Mouse (Mus musculus) NIH3T3 (cell line): ENCODE results near the gene Dhx32.
"Not testable (repeated sequence)": the region's sequence is repeated elsewhere in the genome, so short reads cannot be mapped to it uniquely, and the experiment has no call there.

Experiments
- DNase-seq: peaks from one replicate; pipeline ENCODE4 v3.0.0-alpha.2; 2012; ENCODE audit warnings: low read depth

Gene Dhx32

DNA sequence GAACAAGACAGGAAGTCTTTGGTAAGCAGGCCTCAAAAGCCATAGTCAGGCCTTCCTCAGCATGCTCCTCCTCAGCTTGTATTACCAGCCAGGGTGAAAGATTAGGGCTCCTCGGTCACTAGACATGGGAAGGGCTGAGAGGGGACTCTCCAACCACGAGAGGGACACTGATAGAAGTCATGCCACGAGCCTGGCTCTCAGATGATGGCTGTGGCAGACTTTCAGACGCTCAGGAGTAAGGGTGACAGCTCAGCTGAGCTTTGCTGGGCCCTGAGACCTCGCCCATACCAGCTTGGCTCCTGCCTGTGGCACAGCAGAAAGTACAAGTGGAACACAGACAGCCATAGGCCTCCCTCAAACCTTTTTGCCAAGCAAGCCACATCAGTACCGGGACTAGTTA lies 55.5 kb downstream of the Dhx32 start:
- no peak for DNase-seq

DNA sequence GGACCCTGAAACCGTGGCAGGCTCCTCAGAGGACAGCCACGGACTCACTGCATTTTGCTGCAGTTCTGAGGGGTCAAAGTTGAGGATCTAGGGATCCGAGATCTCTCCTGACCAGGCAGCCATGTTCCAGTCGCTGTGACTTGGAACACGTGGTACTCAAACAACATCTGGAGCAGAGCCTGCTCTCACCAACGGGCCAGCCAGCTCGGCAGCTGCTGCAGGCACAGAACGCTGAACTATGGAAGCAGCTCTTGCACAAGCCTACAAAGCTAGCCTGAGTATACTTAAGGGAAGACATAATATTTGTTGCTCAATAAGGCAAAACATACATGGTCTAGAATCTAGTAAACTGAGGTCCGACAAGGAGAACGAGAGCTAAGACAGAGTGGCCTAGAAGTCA lies 57.0 kb downstream of the Dhx32 start:
- DNase-seq: no peak

DNA sequence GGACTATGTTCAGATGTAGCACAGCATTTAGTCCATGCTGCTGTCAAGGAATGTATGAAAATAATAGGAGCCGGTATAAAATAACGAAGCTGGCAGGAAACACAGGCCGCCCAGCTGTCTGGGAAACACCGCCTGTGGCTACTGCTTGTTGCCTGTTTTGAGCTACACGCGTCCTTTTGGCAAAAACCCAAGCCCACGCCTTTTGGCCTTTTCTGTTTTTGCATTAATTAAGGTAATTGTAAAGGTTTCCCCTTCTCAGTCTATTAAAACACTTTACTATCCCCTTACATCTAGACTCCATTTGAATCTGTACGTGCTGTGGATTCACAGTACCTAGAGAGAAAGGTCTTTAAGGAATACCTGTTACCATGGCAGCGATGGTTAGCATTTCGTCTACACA lies 57.7 kb downstream of the Dhx32 start:
- no peak for DNase-seq

DNA sequence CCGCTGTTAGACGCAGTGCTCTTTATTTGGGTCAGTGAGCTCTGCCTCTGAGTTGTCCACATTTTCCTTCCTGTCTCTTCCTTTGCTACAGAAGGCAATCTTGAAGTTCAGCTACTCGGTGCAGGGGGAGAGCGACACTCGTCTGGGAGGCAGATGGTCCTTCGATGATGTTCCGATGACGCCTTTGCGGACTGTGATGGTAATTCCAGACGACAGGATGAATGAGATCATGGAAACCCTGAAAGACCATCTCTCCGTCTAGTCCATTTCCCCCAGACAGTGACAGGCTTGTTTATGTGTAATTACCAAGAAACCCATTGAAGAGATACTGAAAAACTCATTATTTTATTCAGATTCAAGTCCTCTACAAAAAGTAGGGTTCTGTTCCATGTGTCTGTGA lies 61.9 kb downstream of the Dhx32 start:
- DNase-seq: no peak

DNA sequence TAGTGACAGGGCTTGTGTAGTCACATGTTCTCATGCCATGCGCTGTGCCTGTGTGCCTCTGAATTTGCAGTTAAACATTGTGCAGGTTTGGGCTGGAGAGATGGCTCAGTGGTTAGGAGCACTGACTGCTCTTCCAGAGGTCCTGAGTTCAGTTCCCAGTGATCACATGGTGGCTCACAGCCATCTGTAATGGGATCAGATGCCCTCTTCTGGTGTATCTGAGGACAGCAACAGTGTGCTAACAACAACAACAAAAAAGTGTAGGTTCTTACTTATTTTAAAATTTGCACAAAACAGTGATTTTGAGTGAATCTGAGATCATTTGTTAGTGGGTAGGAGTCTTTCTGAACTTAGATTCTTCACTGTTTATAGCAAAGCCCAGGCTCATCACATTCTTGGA lies 63.9 kb downstream of the Dhx32 start:
- peak; percentile 10 for DNase-seq

DNA sequence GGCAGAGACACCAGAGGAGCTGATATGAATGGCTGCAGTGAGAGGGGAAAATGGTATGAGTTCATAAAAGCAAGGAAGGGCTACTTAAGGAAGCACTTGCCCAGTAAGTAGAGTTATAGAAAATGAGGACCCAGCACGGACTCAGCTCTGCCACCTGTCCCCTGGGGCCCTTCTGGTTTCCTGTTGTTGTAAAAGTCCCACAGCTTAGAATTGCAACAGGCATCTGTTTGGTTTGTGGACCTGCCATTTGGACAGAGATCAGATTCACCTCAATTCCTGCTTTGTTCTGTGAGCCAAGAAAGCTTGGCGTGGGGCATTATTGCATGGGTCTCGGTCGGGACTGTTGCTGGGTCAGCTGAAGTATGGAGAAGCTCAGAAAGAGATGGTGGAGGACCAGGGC lies 67.1 kb downstream of the Dhx32 start:
- DNase-seq: no peak

DNA sequence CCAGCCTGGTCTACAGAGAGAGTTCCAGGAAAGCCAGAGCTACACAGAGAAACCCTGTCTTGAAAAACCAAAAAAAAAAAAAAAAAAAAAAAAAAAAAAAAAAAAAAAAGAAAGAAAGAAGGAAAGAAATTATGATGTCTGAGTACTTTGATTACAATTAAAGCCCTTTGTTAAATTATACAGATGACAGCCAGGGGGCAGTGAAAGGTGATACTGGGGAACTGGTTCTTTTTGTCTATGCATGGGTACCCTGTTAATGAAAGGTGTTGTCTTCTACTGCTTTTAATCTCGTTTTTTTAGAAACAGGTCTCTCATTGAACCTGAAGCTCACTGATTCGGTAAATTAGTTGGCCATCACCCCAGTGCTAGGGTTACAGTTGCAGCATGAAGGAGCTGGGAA lies 75.2 kb downstream of the Dhx32 start:
- DNase-seq: no peak

DNA sequence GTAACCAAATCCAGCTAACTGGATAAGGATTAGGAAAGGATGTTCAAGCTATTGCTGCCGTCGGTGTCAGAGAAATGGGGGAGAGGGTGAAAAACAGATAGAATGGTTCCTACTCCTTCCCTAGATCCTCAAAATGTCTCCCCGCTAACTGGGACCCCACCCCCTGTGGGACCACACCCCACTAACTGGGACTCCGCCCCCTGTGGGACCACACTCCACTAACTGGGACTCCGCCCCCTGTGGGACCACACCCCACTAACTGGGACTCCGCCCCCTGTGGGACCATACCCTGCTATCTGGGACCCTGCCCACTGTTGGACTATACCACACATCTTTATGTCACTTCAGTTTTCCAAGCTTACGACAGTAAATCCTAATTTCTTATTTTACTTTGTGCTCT lies 78.6 kb downstream of the Dhx32 start:
- no peak for DNase-seq

DNA sequence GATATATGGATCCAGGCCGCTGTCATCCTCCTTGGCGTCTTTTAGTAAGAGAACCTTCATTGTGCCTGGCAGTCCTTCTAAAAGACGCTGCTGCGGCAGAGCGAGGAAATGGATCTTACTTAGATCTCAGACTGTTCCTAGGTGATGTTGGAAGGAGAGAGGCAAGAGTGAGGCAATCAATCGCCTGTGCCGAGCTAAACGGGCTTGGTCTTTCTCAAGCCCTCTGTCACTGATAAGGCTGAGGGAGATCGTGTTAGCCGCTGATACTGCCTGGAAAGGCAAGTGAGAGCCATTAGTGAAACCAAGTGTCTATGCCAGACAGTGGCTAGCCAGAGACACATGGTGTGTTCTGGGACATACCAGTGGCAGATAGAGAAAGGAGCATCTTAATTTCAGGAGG lies 80.2 kb downstream of the Dhx32 start:
- DNase-seq: no peak

DNA sequence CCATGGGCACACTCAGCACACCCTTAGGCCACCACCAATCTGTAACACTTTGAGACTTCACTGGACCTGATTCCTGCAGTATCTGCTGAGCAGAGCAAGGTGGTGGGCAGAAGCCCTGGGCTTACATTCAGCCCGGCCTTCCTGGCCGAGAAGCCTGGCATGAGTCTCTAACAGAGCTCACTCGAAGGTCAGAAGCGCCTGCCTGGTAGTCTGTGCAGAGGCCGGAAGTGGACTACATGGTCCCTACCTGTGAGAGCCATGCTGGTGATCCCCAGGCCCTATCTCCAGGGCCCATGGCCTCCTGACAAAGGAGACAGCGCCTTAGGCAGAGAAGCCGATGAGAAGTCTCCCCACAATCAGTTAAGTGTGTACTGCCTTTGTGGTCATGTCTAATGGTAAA lies 81.2 kb downstream of the Dhx32 start:
- no peak for DNase-seq

DNA sequence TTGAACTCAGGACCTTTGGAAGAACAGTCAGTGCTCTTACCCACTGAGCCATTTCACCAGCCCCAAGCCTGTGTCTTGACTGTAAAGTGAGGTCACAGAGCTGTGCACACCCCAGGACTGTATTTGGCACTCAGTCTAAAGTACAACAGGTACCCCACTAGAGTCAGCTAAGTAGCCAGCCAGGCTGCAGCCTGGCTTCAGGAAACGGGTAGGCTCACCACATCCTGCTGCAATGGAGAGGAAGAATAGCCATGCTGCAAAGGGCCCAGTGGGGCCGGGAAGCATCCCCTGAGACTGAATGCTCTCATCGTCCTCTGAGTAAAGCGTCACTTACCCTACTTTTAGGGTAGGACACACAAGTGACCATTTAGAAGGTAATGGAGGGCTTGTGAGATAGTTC lies 82.6 kb downstream of the Dhx32 start:
- DNase-seq: no peak

DNA sequence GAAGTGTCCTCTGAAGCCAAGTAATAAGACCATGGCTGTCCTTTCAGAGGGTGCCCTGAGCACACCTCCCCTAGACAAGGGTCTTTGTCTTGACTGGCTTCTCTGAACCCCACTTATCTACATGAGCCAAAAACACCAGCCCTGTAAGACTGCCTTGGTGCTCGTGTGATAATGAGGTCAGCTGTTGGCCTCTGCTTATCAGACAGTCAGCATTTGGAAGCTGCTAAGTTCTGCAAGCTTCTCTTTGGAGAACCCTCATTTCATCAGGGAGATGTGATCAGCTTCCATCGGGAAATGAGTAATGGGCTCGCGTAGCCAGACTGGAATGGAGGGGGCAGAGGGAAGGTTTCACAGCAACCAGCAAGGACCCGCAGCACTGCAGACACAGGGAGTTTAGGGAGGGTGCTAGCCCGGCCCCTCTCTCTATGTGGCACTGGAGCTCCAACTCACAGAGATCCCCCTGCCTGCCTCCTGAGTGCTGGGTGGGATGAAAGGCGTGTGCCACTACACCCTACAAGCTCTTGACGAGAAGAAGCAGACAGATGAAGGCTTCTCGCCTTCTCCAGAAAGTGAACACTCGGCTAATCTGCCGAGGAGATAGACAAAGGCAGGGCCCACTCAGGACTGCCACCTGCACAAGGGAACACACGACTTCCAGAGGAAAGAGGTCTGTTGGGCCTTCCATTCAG lies 84.4 kb downstream of the Dhx32 start:
- DNase-seq: no peak

DNA sequence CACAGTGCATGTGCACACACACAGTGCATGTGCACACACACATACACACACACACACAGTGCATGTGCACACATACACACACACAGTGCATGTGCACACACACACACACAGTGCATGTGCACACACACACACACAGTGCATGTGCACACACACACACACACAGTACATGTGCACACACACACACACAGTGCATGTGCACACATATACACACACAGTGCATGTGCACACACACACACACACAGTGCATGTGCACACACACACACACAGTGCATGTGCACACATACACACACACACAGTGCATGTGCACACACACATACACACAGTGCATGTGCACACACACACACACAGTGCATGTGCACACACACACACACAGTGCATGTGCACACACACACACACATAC lies 96.9 kb downstream of the Dhx32 start:
- not testable (repeated sequence) for DNase-seq

DNA sequence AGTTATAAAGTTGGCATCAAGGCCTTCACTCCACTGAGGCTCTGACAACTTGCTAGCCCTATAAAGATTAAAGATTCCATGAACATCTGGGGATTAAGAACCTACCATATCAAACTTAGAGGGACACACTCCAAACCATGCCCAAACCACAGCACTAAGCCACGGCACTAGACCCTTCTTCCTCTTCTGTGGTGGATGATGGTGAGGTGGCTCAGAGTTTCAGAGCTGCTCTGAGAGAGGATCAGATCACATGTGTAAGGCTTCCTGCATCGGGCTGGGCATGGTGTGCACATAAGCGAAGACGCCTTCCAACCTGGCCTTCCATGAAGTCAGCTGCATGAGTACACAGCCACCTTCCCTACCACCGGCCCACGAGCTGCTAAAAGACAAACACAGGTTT lies 97.8 kb downstream of the Dhx32 start:
- DNase-seq: no peak

DNA sequence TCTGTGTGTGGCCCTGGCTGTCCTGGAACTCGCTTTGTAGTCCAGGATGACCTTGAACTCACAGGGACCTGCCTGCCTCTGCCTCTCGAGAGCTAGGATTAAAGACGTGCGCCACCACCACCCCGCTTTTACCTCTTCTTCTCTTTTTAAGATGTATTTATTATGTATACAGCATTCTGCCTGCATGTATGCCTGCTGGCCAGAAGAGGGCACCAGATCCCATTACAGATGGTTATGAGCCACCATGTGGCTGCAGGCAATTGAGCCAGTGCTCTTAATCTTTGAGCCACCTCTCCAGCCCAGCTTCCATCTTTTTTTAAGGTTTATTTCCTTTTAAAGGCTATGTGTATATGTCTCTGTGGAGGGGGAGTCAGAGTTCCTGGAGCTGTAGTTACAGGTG lies 98.4 kb downstream of the Dhx32 start:
- DNase-seq: peak; percentile 8

DNA sequence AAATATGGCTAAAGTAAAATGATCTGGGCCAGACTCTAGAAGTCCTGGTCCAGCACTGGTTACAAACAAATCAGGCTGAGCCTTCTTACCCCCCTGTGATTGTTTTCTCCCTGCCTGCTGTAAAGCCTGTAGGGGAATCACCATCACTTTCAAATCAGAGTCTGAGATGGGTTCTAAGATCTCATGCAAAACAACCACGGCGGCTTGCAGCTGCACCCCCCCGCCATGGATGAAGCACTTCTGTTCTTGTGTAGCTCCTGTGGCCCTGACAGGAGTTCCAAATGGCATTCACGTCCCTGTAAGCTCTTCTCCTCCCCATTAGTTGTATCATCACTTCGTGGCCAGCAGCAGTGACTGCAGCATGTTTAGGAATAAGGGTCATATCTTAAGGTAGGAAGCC lies 98.9 kb downstream of the Dhx32 start:
- DNase-seq: no peak

DNA sequence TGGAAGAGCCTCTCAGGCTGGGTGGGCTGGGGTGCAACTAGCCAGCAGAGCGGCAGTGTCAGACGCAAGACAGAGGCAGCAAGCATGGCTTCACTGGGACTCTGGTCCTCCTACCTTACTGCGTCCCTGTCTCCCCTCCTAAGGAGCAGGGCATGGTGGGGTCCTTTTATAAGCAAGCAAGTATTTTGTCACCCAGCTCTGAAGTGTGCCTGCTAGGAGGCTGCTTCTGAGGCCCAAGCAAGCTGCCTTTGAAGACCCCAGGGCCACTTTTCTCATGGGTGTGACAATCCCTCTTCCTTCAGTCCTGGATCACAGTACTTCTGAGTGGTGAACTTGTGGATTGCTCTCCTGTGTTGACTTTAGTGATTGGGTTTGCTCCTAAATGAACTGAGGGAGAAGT lies 102.6 kb downstream of the Dhx32 start, which contains the start of gene Mmp21:
TSS of gene Mmp21 (minus strand) at position 101 of the 400 bp plus-strand sequence.
- DNase-seq: no peak

DNA sequence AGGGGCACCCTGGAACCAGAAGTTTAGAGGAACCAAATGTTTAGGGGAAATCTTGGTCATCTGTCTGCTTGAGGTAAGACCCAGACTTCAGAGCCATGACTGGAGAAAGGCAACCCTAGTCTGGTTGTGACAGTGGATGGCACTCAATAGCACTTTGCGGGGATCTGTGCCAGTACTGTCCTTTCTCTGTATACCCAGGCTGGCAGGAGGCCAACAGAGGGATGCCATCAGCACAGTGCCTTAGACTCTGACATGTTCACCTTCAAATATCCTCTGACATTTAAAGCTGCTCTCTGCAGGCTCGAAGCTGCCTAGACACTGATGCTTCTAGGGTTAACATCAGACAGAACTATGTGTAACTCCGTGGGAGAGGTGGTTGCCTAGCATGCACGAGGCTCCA lies 103.1 kb downstream of the Dhx32 start:
- DNase-seq: peak; percentile 2

DNA sequence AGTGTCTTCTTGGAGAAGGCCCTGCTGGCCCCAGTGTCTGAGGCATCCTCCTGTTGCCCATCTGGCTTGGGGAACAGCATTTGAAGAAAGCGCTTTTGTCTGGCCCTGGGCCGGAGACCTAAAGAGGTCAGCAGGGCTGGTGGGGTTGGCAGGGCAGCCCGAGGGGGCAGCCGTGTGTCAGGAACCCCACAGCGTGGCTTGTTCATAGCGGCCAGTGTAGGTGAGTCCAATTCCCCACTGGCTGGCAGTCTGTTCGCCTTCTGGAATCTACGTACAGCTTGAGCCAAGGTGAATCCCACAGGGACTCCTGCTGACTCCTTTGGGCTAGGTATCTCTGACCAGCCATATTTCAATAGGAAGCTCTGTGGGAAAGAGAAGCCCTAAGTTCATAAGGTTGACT lies 103.8 kb downstream of the Dhx32 start:
- DNase-seq: no peak

DNA sequence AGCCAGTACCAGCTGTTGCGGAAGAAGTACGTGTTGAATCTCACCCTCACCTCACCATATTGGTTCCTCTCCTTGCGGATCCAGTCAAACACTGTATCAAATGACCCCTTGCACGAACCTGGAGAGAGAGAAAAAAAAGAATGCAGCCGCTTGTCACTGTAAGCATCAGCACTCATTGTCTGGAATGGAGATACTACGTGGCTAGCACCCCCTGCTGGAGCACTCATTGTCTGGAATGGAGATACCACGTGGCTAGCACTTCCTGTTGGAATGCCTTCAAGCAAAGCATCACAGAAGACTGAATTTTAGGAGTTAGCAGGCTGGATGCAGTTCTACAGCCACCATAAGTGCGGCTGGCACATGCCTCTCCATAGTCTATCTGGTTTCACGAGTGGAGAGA lies 106.5 kb downstream of the Dhx32 start:
- peak; percentile 13 for DNase-seq
